Mouse (Mus musculus) spleen, adult 2 months (tissue): Measurements from ENCODE around the gene Lrrc42.

Source experiments
- CTCF ChIP-seq: fragments of 200-500 bp; IDR thresholded peaks from 2 replicates; pipeline ENCODE4 v1.5.1; 2011; ENCODE audit warnings: mild to moderate bottlenecking, inconsistent platforms; ENCODE audit not compliant: insufficient read depth, insufficient read length, insufficient replicate concordance; ENCODE audit errors: extremely low read depth
- POLR2A ChIP-seq: fragments of 200-500 bp; IDR thresholded peaks from 2 replicates; pipeline ENCODE4 v1.6.1; 2011; ENCODE audit warnings: low read depth, low read length, inconsistent platforms

GRCm38 (mm10) chr4:107185703-107186102, 67.6 kb downstream of the Lrrc42 start:
- no peak for TF ChIP-seq CTCF
- TF ChIP-seq POLR2A = no peak
